Mouse (Mus musculus): ENCODE measurements at regions not wholly inside any gene's neighbourhood (a gene's known extent, or its start where the extent isn't known, plus 50 kb on each side); places are given as distances from the start of the nearest gene placed in this dataset.

DNA sequence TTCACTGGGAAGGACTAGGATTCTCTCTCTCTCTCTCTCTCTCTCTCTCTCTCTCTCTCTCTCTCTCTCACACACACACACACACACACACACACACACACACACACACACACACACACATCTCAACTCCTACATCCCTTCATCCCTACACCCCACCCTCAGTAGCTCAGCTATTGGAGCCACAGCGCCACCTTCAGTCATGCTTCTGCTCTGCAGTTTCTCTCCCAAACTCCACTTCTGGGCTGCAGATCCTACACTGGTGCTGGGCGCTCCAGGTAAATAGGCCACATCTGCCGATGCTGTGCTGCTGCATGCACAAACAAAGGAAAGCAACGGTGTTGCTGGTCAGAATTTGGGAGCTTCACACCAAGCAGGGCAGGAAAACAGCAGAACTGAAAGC is 74.9 kb upstream of the Syt13 start:
- DNase-seq (ENCODE audit: low read depth, low spot score): no peak
- WGBS: 22% methylated on average over 4 of the region's 4 CpGs

DNA sequence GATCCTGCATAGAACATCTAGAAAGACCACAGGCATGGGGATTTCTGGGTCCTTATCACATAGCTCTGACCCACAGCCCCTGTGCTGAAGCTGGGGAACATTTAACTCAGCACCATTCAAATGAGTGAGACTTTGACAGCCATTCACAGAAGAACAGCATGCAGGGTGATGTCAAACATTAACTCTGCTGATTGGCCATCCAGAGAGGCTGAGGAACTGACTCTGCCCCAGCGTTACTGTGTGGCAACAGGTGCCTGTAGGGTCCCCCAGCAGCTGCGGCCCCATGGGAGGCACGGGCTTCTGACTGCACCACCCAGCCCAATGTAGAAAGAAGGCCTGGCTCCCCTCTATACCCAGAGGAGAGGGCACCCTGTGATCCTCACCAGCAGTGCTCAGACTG is 73.3 kb upstream of the Syt13 start:
- no peak for DNase-seq (ENCODE audit: low read depth, low spot score)
- WGBS: 17% methylated on average over 3 of the region's 3 CpGs

GRCm38 (mm10) chr2:92845061-92845769 is 69.7 kb upstream of the Syt13 start:
- WGBS: 40% methylated on average over 14 of the region's 14 CpGs
- DNase-seq (ENCODE audit: low read depth, low spot score): no peak

DNA sequence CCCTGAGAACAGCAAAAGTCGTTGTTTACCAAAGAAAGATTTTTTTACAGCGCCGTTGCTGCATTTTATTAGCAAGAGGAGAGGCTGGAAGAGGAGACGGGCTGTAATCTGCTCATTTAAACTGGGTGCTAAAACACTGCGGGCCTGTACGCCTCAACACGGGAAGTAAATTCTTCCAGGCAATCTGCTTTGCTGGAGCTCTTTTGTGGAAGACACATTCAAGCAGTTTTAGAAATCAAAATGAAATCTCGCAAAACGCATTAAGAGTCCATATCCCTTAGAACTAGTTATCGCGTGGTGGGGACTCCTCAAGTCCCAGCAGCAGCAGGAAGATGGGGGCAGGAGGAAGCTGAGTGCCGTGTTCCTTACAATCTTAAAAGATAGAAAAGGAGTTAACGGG is 65.9 kb upstream of the Syt13 start:
- 33% methylated on average over 13 of the region's 13 CpGs for WGBS

DNA sequence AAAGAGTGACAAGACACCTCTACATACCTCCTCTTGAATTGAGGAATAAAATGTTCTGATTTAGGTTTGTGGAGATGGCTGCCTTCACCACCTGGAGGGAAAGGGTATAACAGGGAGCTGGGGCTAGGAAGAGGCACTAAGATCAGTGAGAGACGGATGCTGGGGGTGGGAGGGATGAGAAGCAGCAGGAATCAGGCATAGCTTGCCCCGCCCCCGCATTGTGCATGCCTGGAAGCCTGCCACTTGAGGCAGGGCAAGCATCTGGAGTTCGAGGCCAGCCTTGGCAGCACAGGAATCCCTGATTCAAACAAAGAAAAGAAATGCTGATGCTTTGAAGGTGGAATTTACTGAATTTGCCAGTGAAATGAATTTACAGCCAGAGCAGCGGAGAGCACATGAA is 63.6 kb upstream of the Syt13 start:
- WGBS: 57% methylated on average over 5 of the region's 5 CpGs
- DNase-seq (ENCODE audit: low read depth, low spot score): no peak

More for the DNA sequence above, 65.9 kb upstream of the Syt13 start:
- DNase-seq (ENCODE audit: low read depth, low spot score): no peak

- no peak for DNase-seq (ENCODE audit: low read depth, low spot score)
- 81% methylated on average over 3 of the region's 3 CpGs for WGBS
These were observed 61.7 kb upstream of the Syt13 start for GRCm38 (mm10) chr2:92853175-92853574.

DNA sequence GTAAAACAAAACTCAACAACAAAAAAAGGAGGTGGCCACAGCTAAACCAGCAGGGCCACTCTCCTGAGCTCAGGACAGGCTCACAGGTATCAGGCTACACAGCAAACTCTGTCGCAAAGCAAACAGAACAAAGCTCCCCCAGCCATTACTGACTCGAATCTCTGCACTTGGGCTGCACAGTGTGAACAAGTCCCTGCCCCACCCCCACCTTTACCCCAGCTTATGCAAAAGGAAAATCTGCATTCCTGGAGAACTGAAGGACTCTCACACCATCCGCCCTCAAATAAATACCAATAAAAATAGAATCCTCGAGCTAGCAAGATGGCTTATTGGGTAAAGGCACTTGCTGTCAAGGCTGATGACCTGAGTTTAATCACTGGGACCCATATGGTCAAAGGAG is 60.6 kb upstream of the Syt13 start:
- no peak for DNase-seq (ENCODE audit: low read depth, low spot score)
- 28% methylated on average over 4 of the region's 4 CpGs for WGBS

DNA sequence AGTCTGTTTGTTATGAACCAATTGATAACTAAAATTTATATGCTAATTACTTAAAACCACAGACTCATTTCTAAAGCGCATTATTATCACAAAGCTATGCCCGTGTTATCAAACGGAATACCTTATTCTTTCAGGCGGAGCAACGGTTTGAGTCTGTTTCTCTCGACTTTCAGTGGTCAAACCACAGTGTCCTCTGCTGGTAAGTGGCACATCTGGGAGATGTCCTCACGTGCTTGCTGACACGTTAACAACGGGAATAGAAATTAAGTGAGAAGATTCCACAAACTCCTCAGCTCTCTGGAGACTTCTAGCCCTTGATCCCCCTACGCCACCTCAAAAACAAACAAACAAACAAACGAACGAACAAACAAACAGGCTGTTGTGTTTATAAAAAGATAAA is 58.9 kb upstream of the Syt13 start:
- DNase-seq (ENCODE audit: low read depth, low spot score): no peak
- 68% methylated on average over 12 of the region's 12 CpGs for WGBS

DNA sequence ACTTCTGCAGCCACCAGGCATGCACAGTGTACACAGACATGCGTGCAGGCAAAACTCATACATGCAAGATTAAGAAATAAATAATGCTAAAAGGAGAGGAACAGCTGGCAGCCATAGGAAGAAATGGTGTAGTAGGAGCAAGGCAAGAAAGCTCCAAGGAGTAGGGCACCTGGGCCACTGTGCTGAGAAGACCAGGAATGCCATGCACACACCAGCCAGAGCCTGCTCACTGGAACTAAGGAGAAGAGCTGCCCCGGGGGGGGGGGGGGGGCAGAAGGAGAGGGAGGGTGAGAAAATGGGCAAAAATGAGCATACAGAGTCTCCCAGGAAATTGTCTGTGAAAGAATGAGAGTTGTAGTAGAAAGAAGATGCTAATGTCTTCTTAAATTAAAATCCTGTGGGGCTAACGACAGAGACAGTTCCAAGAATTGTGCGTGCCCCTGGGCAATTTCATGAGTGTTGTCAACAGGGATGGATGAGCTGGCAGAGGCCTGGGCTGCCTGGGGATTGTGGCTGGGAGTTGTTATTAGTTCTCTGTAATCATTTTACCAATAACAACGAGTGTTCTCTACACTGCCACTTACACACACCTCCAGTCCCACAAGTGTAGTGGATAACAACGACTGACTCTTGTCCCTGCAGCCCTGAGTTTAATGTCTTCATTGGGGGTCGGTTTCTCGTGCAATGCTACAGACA is 54.2 kb upstream of the Syt13 start:
- no peak for DNase-seq (ENCODE audit: low read depth, low spot score)
- 72% methylated on average over 8 of the region's 8 CpGs for WGBS
